In the genomic region with DNA sequence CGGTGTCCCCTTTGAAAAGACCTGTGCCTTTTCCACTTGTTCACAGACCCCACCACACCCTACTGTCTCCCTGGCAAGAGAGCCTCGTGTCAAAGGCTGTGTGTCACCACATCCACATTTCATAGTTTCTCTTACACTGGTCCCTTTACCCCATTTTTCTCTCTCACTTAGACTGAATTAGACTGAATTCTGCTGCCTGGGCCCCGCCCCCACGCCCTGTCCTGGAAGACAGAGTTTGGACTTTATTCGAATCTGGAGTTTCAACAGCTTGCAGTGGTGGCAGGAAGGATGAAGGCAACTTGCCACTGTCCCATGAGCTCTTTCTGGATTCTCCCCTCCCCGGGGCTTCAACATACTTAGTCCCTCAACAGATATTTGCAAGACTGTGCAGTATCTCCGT, we compare ENCODE assay signal across 28 mouse cellular contexts. TPM values are rescaled to one million over a fixed set of nuclear protein-coding genes. Genes with fewer than 3 reads are reported as not detected.
A peak's percentile ranks its signal among the peaks of the same experiment; 100 is the strongest.
DNase-seq lines count a peak whose midpoint lies in the region; ATAC-seq lines count a peak whose summit lies in the region.
"Had no signal": no experiment of that assay in that cellular context is flagged by ENCODE, and none has a peak within 500 bp of the region (broad histone marks: within the 10 kb centered on the region; RNA-seq: fewer than 3 reads in every experiment).

No protein-coding gene starts in this region.

- H3K4me3 ChIP-seq in lung, embryonic 16.5 days (ENCODE audit: low read length), result no peak overlapping the region
- H3K4me3 ChIP-seq: forebrain, embryonic 13.5 days; hindbrain, embryonic 12.5 days; intestine, embryonic 15.5 days; limb, embryonic 10.5 days; limb, embryonic 15.5 days; liver, embryonic 13.5 days; midbrain, embryonic 13.5 days; neural tube, embryonic 13.5 days; stomach, embryonic 15.5 days had no signal

- peak; percentile 57 for DNase-seq in cerebellum, adult 9-11 months
- peak; percentile 12 to 13 for DNase-seq in lung, adult 18-20 months
- no peak for DNase-seq in lung, postnatal 25 days (ENCODE audit: low spot score)
- DNase-seq in lung, postnatal 36 days, result peak; percentile 31
- DNase-seq in left cerebral cortex, adult 11 months (ENCODE audit: low spot score), result no peak
- DNase-seq: gastrocnemius, postnatal 14 days; heart, postnatal 36 days; kidney, adult 2 months; layer of hippocampus, postnatal 36 days; liver, embryonic 13.5 days; right cerebral cortex, postnatal 4 days; thymus, adult 18-20 months; thymus, postnatal 36 days had no signal

- 40% methylated on average over 7 of the region's 7 CpGs for WGBS in lung, embryonic 16.5 days

- H3K27me3 ChIP-seq in lung, embryonic 16.5 days (ENCODE audit: control insufficient read depth, insufficient read depth, low read depth, low read length), result no peaks in the 10 kb centered on the region
- H3K27me3 ChIP-seq: forebrain, embryonic 13.5 days; hindbrain, embryonic 12.5 days; intestine, embryonic 15.5 days; limb, embryonic 15.5 days; liver, embryonic 13.5 days; midbrain, embryonic 13.5 days; stomach, embryonic 15.5 days had no signal

- H3K4me2 ChIP-seq in lung, embryonic 16.5 days (ENCODE audit: low read depth, low read length), result no peak overlapping the region
- H3K4me2 ChIP-seq: forebrain, embryonic 13.5 days; heart, embryonic 11.5 days; hindbrain, embryonic 12.5 days; intestine, embryonic 15.5 days; limb, embryonic 15.5 days; liver, embryonic 13.5 days; midbrain, embryonic 13.5 days; neural tube, embryonic 13.5 days; stomach, embryonic 15.5 days had no signal

- peak overlapping the region; percentile 30; the same call in 1 of the 2 replicates for H3K27ac ChIP-seq in lung, embryonic 16.5 days (ENCODE audit: low read length)
- H3K27ac ChIP-seq: forebrain, embryonic 13.5 days; hindbrain, embryonic 12.5 days; hindbrain, postnatal 0 days; intestine, embryonic 15.5 days; kidney, postnatal 0 days; limb, embryonic 10.5 days; limb, embryonic 15.5 days; liver, embryonic 13.5 days; macrophage; midbrain, embryonic 13.5 days; neural tube, embryonic 13.5 days; stomach, embryonic 15.5 days had no signal

- ATAC-seq in cerebellum, adult (ENCODE audit: insufficient number of reproducible peaks, low FRiP score, low TSS enrichment), result no peak
- peak; percentile 59 for ATAC-seq in lung, embryonic 16.5 days (ENCODE audit: low read depth)
- ATAC-seq: CD4-positive, CD25-positive, alpha-beta regulatory T cell, adult 4 months; forebrain, embryonic 13.5 days; hindbrain, postnatal 0 days; intestine, embryonic 15.5 days; midbrain, embryonic 13.5 days had no signal

- no peak overlapping the region for H3K9ac ChIP-seq in lung, embryonic 16.5 days (ENCODE audit: low read length)
- H3K9ac ChIP-seq: forebrain, embryonic 13.5 days; hindbrain, embryonic 12.5 days; intestine, embryonic 15.5 days; limb, embryonic 15.5 days; liver, embryonic 13.5 days; midbrain, embryonic 13.5 days; neural tube, embryonic 13.5 days; stomach, embryonic 15.5 days had no signal

- H3K9me3 ChIP-seq in lung, embryonic 16.5 days (ENCODE audit: control insufficient read depth, low read length), result peaks cover 3% of the 10 kb centered on the region; the same call in 1 of the 2 replicates
- H3K9me3 ChIP-seq: forebrain, embryonic 13.5 days; hindbrain, embryonic 12.5 days; intestine, embryonic 15.5 days; limb, embryonic 10.5 days; limb, embryonic 15.5 days; liver, embryonic 13.5 days; midbrain, embryonic 13.5 days; neural tube, embryonic 13.5 days; stomach, embryonic 15.5 days had no signal

- H3K4me1 ChIP-seq in lung, embryonic 16.5 days (replicated peaks; ENCODE audit: control insufficient read depth, insufficient read depth, low read length), result peaks cover 8% of the 10 kb centered on the region
- H3K4me1 ChIP-seq: forebrain, embryonic 13.5 days; intestine, embryonic 15.5 days; limb, embryonic 10.5 days; limb, embryonic 15.5 days; liver, embryonic 13.5 days; midbrain, embryonic 13.5 days; stomach, embryonic 15.5 days had no signal

- no peaks in the 10 kb centered on the region for H3K36me3 ChIP-seq in lung, embryonic 16.5 days (ENCODE audit: control insufficient read depth, insufficient read depth, low read length)
- H3K36me3 ChIP-seq: hindbrain, embryonic 12.5 days; intestine, embryonic 15.5 days; limb, embryonic 10.5 days; limb, embryonic 15.5 days; liver, embryonic 13.5 days; midbrain, embryonic 13.5 days; neural tube, embryonic 13.5 days; stomach, embryonic 15.5 days had no signal

RNA-seq across cellular contexts. Expression of a gene that starts 29.1 kb away (rescaled TPM):
- polyA plus RNA-seq in lung, embryonic 16.5 days (2015; fragmentation: Nextera tagmentation; extraction: Ambion mirVana), result 294 and 308 TPM in 2 replicates

RNA-seq across cellular contexts. Expression of a gene that starts 47.2 kb away (rescaled TPM):
- polyA plus RNA-seq in lung, embryonic 16.5 days (2015; fragmentation: Nextera tagmentation; extraction: Ambion mirVana), result 0.04 and 0.16 TPM in 2 replicates
- polyA plus RNA-seq: CD4-positive, CD25-positive, alpha-beta regulatory T cell, adult 4 months; macrophage had no signal

RNA-seq across cellular contexts. Expression of a gene that starts 59.5 kb away (rescaled TPM):
- polyA plus RNA-seq in lung, embryonic 16.5 days (2015; fragmentation: Nextera tagmentation; extraction: Ambion mirVana), result 0.74 and 0.77 TPM in 2 replicates
- polyA plus RNA-seq: macrophage had no signal

Comparison
In these comparisons a context has a peak if more than half of its experiments do, and no peak if none do; other contexts are left out.
1. DNase-seq: peak in cerebellum, adult 9-11 months (single experiment), lung, adult 18-20 months (2 of 2) and lung, postnatal 36 days (single experiment); none in lung, postnatal 25 days (single experiment) and left cerebral cortex, adult 11 months (single experiment).